Mouse (Mus musculus): Measurements from ENCODE around the gene Slit3. TPM values are rescaled to one million over a fixed set of nuclear protein-coding genes. Genes with fewer than 3 reads are reported as not detected.

Slit3 gene
- total and polyA plus RNA-seq, 3 experiments, result 0.55 to 4.8 (median 2.8) TPM

DNA sequence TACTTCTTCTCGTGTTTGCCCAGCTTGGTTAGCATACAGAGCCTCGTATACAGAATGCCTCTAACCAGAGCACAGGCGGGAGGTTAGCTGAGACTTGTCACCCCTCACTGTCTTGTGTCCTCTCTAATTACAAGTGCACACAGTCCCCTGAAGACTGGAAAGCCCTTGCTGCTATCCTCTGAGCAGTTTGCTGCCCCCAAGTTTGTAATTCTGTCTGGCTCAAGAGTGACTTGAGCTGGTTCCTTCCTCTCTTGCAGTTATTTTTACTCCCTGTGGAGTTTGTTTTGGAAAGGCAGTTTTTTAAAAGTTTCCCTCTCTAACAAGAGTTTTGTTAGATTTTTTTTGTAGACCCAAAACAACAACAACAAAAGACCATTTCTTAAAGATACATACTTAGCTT is 285.0 kb downstream of the Slit3 start:
- Histone ChIP-seq H3K27ac (ENCODE audit: insufficient read depth, low read depth) (no peak overlapping the region), H3K4me2 (ENCODE audit: insufficient read depth, low read depth, poor library complexity, severe bottlenecking) (no peak overlapping the region), H3K36me3 (replicated peaks in 1 of 2; ENCODE audit: control insufficient read depth in 1 of 2, insufficient read depth in 1 of 2, low read length in 1 of 2) (no peaks in the 10 kb centered on the region), H3K4me3 (replicated peaks in 1 of 3; ENCODE audit: low read depth in 2 of 3, low read length in 2 of 3, poor library complexity in 1 of 3) (no peak overlapping the region), H3K9me3 (replicated peaks; ENCODE audit: low read length) (no peaks in the 10 kb centered on the region), H3K9ac (ENCODE audit: insufficient read depth, low read depth) (no peak overlapping the region), H3K27me3 (replicated peaks) (no peaks in the 10 kb centered on the region), H3K4me1 (ENCODE audit: control insufficient read depth in 1 of 2, insufficient read depth in 2 of 2) (peaks cover 0 to 25% of the 10 kb centered on the region in 2 experiments; a peak in 2 of 4 replicates), H3K79me2 (replicated peaks; ENCODE audit: control insufficient read depth, extremely low read depth, insufficient read depth, poor library complexity, severe bottlenecking) (no peaks in the 10 kb centered on the region)
- dilution Hi-C loops (cut with MboI; ENCODE audit: extremely low pct_ligation_motif_present, extremely low pct_unique_long_range_greater_than_20kb, low sequenced_read_pairs) (no loop called here), in situ Hi-C loops (cut with MboI; ENCODE audit: low pct_ligation_motif_present, low pct_unique_long_range_greater_than_20kb, low sequenced_read_pairs) (loop anchor here (5.0 kb wide), 1 partner anchor 524 kb away; no protein-coding TSS in a partner anchor)
- DNase-seq (ENCODE audit: extremely low read depth), result no peak
- TF ChIP-seq JUN (IDR thresholded peaks at IDR 0.05; ENCODE audit: insufficient read depth, low read depth, low read length), result no peak
- no peak for TF ChIP-seq SIN3A (IDR thresholded peaks at IDR 0.05; ENCODE audit: low read length)
- no peak for TF ChIP-seq SMC3 (IDR thresholded peaks at IDR 0.05; ENCODE audit: low read depth, low read length)
- TF ChIP-seq CTCF (conservative IDR thresholded peaks at IDR 0.05 in 1 of 2, IDR thresholded peaks at IDR 0.05 in 1 of 2; ENCODE audit: low read depth in 2 of 2, low read length in 2 of 2), result no peak
- TF ChIP-seq GABPA (IDR thresholded peaks at IDR 0.05; ENCODE audit: insufficient replicate concordance, low read depth, low read length), result no peak
- TF ChIP-seq MEF2A (IDR thresholded peaks at IDR 0.05; ENCODE audit: borderline replicate concordance, low read depth, low read length), result no peak
- TF ChIP-seq NELFE (IDR thresholded peaks at IDR 0.05; ENCODE audit: low read depth, low read length), result no peak
- TF ChIP-seq EP300 (IDR thresholded peaks at IDR 0.05; ENCODE audit: low read length), result no peak
- TF ChIP-seq JUND (conservative IDR thresholded peaks at IDR 0.05; ENCODE audit: low read depth, low read length), result no peak
- TF ChIP-seq MAFK (IDR thresholded peaks at IDR 0.05; ENCODE audit: insufficient replicate concordance, low read length), result no peak
- no peak for TF ChIP-seq ELF1 (IDR thresholded peaks at IDR 0.05; ENCODE audit: low read depth, low read length)
- TF ChIP-seq IRF4 (IDR thresholded peaks at IDR 0.05; ENCODE audit: low read depth, low read length), result no peak
- no peak for TF ChIP-seq TCF12 (IDR thresholded peaks at IDR 0.05; ENCODE audit: low read depth, low read length)
- no peak for TF ChIP-seq RAD21 (IDR thresholded peaks at IDR 0.05; ENCODE audit: low read depth, low read length)
- no peak for TF ChIP-seq POLR2AphosphoS2 (IDR thresholded peaks at IDR 0.05; ENCODE audit: low read depth, low read length)
- no peak for TF ChIP-seq ZC3H11A (IDR thresholded peaks at IDR 0.05; ENCODE audit: low read depth, low read length)

DNA sequence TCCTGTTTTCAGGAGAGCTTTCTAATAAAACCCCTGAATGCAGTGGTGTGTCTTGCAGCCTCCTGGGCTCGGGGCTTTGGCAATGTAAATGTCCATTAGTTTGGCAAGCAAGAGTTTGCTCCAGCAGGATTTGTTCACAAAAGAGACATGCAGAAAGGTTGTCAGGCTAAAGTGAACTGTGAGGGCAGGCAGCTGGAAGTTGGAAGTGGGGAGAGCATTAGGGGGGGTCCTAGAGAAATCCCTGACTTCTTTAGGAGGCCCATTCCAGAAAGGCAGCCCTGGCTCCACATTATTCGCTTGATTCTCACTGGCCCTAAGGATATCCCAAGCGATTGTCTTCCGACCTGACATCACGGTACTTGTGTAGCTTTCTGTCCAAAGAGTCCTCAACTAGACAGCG is 285.5 kb downstream of the Slit3 start:
- H3K79me2 ChIP-seq (replicated peaks; ENCODE audit: control insufficient read depth, extremely low read depth, insufficient read depth, poor library complexity, severe bottlenecking), result no peaks in the 10 kb centered on the region
- no peaks in the 10 kb centered on the region for H3K36me3 ChIP-seq (replicated peaks in 1 of 2; ENCODE audit: control insufficient read depth in 1 of 2, insufficient read depth in 1 of 2, low read length in 1 of 2)
- no peak overlapping the region for H3K4me2 ChIP-seq (ENCODE audit: insufficient read depth, low read depth, poor library complexity, severe bottlenecking)
- in situ Hi-C loops (cut with MboI; ENCODE audit: low pct_ligation_motif_present, low pct_unique_long_range_greater_than_20kb, low sequenced_read_pairs) (loop anchor here (5.0 kb wide), 1 partner anchor 524 kb away; no protein-coding TSS in a partner anchor), dilution Hi-C loops (cut with MboI; ENCODE audit: extremely low pct_ligation_motif_present, extremely low pct_unique_long_range_greater_than_20kb, low sequenced_read_pairs) (no loop called here)
- TF ChIP-seq SIN3A (IDR thresholded peaks at IDR 0.05; ENCODE audit: low read length), result no peak
- no peak for TF ChIP-seq JUND (conservative IDR thresholded peaks at IDR 0.05; ENCODE audit: low read depth, low read length)
- no peak for TF ChIP-seq RCOR1 (conservative IDR thresholded peaks at IDR 0.05; ENCODE audit: low read depth, low read length)
- TF ChIP-seq ZC3H11A (IDR thresholded peaks at IDR 0.05; ENCODE audit: low read depth, low read length), result no peak
- TF ChIP-seq MEF2A (IDR thresholded peaks at IDR 0.05; ENCODE audit: borderline replicate concordance, low read depth, low read length), result no peak
- TF ChIP-seq EP300 (IDR thresholded peaks at IDR 0.05; ENCODE audit: low read length), result no peak
- no peak for TF ChIP-seq BHLHE40 (IDR thresholded peaks at IDR 0.05; ENCODE audit: low read depth, low read length)
- no peak for TF ChIP-seq UBTF (IDR thresholded peaks at IDR 0.05; ENCODE audit: low read depth, low read length)
- TF ChIP-seq TBP (conservative IDR thresholded peaks at IDR 0.05; ENCODE audit: low read depth, low read length), result no peak
- TF ChIP-seq ZKSCAN1 (IDR thresholded peaks at IDR 0.05; ENCODE audit: borderline replicate concordance, low read depth, low read length), result no peak
- H3K27ac ChIP-seq (ENCODE audit: insufficient read depth, low read depth), result no peak overlapping the region
- no peak overlapping the region for H3K4me3 ChIP-seq (replicated peaks in 1 of 3; ENCODE audit: low read depth in 2 of 3, low read length in 2 of 3, poor library complexity in 1 of 3)
- H3K27me3 ChIP-seq (replicated peaks), result no peaks in the 10 kb centered on the region
- no peak overlapping the region for H3K9ac ChIP-seq (ENCODE audit: insufficient read depth, low read depth)
- H3K4me1 ChIP-seq (ENCODE audit: control insufficient read depth in 1 of 2, insufficient read depth in 2 of 2), result peaks cover 0 to 25% of the 10 kb centered on the region in 2 experiments; a peak in 2 of 4 replicates
- DNase-seq (ENCODE audit: extremely low read depth), result no peak
- no peaks in the 10 kb centered on the region for H3K9me3 ChIP-seq (replicated peaks; ENCODE audit: low read length)
